Mouse (Mus musculus): ENCODE data around the gene Smim6.

DNA sequence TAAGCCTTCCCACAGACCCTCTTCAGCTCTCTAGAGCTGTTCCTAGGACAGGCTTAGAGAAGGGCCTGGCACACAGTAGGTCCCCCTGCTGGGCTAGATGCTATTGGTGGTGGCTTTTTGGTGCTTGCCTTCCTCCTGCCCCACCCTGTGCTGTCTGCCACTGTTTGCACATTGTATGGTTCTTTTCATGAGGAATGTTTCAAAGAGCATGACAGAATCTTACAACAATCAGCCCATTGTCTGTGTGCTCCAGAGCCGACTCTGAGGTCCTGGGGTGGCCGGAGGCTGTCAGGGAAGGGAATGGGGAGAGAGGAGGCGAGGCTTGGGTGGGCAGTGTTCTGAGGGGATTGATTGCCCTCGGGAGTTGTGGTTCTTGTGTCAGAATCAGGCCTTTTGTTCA lies 44.6 kb downstream of the Smim6 start:
- no peak for TF ChIP-seq POLR2A (IDR thresholded peaks at IDR 0.05; ENCODE audit: low read depth, low read length)
- no peak for TF ChIP-seq CTCF (IDR thresholded peaks at IDR 0.05; ENCODE audit: borderline replicate concordance, insufficient read depth, low read length)

Data from embryonic fibroblast, embryonic 13.5 days (primary cell).